Mouse (Mus musculus): ENCODE measurements around the gene Lce1e. TPM values are rescaled to one million over a fixed set of nuclear protein-coding genes. Genes with fewer than 3 reads are reported as not detected.

The Lce1e gene
- not detected for total RNA-seq (2021)
- long read RNA-seq, experiment 1 = 0 reads
- long read RNA-seq, experiment 2 = 0 reads

GRCm38 (mm10) chr3:92708974-92709373, at the start of gene Lce1e:
Gene Lce1e, minus strand, starts transcription at chr3:92709074.
- no peak for DNase-seq (ENCODE audit: low spot score in 2 of 2)

- no peak for DNase-seq (ENCODE audit: low spot score in 2 of 2)
Measured at GRCm38 (mm10) chr3:92753197-92753596, 44.3 kb upstream of the Lce1e start.

GRCm38 (mm10) chr3:92752238-92752637, 43.4 kb upstream of the Lce1e start, which contains the start of gene Lce1g:
Gene Lce1g, minus strand, starts transcription at chr3:92752338.
- DNase-seq (ENCODE audit: low spot score in 2 of 2) = no peak

DNA sequence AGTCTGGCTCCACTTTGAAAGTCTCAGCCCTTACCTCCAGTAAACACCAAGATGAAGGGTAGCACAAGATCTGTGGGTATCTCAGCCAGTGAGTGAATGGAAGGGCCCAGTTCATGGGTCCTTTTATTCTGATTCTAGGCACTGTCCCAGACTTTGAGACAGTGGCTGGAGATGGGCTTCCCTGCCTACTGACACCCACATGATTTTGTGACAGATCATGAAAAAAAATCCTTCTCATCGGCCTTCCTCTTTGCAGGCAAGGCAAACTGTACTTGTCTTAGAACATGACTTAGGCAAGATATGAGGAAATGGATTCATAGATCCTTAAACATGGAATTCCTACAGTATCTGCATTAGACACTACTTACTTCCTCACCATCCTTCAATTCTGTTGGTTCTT, 30.1 kb upstream of the Lce1e start, which contains the start of gene Gm38119:
Gene Gm38119, minus strand, starts transcription at position 101 of the 400 bp plus-strand sequence.
- no peak for DNase-seq (ENCODE audit: low spot score in 2 of 2)

DNA sequence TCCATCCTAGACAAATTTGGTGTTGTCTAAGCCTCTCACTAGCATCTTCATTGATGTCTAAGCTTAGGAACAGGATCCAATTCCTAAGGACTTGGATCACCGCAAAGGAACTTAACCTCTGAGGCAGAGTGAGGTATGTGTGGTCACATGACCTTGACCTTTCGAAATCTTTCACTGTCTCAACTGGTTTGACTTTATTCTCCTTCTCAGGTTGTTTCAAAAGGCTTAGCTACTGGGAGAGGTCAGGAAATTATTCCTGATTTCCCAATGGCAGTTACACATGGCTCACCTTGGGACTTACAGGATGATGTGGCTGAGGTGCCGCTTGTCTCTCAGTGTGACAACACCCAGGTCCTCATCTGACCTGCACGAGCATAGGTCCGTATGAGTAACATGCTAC, 13.8 kb upstream of the Lce1e start:
- DNase-seq (ENCODE audit: low spot score in 2 of 2) = no peak

DNA sequence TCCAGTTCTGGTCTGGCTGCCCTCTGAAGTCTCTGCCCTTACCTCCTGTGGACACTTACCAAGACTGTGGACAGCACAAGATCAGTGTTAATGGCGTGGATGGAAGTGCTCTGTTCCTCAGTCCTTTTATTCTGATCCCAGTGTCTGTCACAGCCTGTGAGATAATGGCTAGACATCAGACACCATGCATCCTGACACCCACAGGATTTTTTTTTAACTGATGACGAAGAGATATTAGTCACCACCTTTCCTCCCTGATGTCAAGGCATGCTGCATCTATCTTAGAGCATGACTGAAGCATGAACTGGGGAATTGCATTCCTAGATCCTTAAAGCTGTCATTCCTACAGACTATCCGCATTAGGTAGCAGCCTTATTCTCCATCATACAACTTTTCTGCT, 11.4 kb upstream of the Lce1e start, which contains the start of gene Lce1f:
Gene Lce1f, minus strand, starts transcription at position 101 of the 400 bp plus-strand sequence.
- DNase-seq (ENCODE audit: low spot score in 2 of 2) = no peak

- no peak for DNase-seq (ENCODE audit: low spot score in 2 of 2)
Measured at GRCm38 (mm10) chr3:92715122-92715521, 6.2 kb upstream of the Lce1e start.

GRCm38 (mm10) chr3:92694613-92695012, 14.3 kb downstream of the Lce1e start:
- no peak for DNase-seq (ENCODE audit: low spot score in 2 of 2)

DNA sequence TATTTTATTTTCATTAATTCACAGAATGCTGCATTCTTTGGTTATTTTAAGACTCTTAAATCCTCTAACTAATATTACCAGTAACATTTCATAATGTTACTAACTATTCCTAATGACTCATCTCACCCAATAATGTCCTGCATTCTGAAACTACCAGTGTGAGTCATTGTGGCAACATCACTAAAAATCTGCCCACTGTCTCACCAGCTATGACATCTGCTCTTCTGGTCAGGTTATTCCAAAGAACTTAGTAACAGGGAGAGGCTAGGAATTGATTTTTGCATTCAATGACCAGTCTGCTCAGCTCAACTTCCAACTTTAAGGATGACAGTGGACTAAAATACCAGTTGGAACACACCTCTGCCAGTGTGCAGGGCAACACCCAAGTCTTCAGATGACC, 17.2 kb downstream of the Lce1e start:
- DNase-seq (ENCODE audit: low spot score in 2 of 2) = no peak

- peak in 1 of 2 experiments; percentile 5 for DNase-seq (ENCODE audit: low spot score in 2 of 2)
Measured at GRCm38 (mm10) chr3:92689154-92689553, 19.7 kb downstream of the Lce1e start.

- no peak for DNase-seq (ENCODE audit: low spot score in 2 of 2)
Measured at GRCm38 (mm10) chr3:92687110-92687509, 21.8 kb downstream of the Lce1e start, which contains the start of gene Lce1d. Gene Lce1d, minus strand, starts transcription at chr3:92687210.

DNA sequence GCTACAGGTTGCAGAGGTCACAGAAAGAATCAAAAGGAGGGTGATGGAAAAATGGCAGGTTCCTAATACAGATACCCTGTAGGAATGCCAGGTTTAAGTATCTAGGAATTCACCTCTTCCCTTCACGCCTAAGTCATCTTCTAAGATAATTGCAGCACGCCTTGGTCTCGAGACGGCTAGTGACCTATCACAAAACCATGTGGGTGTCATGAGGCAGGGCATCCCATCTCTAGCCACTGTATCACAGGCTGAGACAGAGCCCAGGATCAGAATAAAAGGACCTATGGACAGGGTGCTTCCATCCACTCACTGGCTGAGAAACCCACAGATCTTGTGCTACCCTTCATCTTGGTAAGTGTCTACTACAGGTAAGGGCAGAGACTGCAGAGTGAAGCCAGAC, 29.9 kb downstream of the Lce1e start, which contains the start of gene Lce1c:
Gene Lce1c, plus strand, starts transcription at position 301 of the 400 bp plus-strand sequence.
- no peak for DNase-seq (ENCODE audit: low spot score in 2 of 2)

- DNase-seq (ENCODE audit: low spot score in 2 of 2) = no peak
Measured at GRCm38 (mm10) chr3:92670215-92670614, 38.7 kb downstream of the Lce1e start, which contains the start of gene Lce1a2. Gene Lce1a2, minus strand, starts transcription at chr3:92670315.

Other genes starting within 250 kb of the Lce1e start
- gene Sprr1a, start 223.2 kb downstream of the Lce1e start, total RNA-seq (2021) = not detected
- gene Sprr4, start 208.6 kb downstream of the Lce1e start, total RNA-seq (2021) = not detected
- gene 2310046K23Rik, start 174.6 kb downstream of the Lce1e start, total RNA-seq (2021) = not detected
- gene Ivl, start 135.3 kb downstream of the Lce1e start, total RNA-seq (2021) = not detected
- gene Smcp, start 120.1 kb downstream of the Lce1e start, total RNA-seq (2021) = not detected
- gene 2210017I01Rik, start 101.6 kb downstream of the Lce1e start, total RNA-seq (2021) = not detected
- not detected for gene Lce6a, start 87.4 kb downstream of the Lce1e start, total RNA-seq (2021)
- not detected for gene Lce1a1, start 60.8 kb downstream of the Lce1e start, total RNA-seq (2021)
- gene Lce1b, start 52.1 kb downstream of the Lce1e start, total RNA-seq (2021) = not detected
- not detected for gene Lce1a2, start 38.8 kb downstream of the Lce1e start, total RNA-seq (2021)
- gene Lce1c, start 29.8 kb downstream of the Lce1e start, total RNA-seq (2021) = not detected
- not detected for gene Lce1d, start 21.9 kb downstream of the Lce1e start, total RNA-seq (2021)
- gene Lce1f, start 11.3 kb upstream of the Lce1e start, total RNA-seq (2021) = not detected
- not detected for gene Gm38119, start 30.0 kb upstream of the Lce1e start, total RNA-seq (2021)
- not detected for gene Lce1g, start 43.3 kb upstream of the Lce1e start, total RNA-seq (2021)
- not detected for gene Lce1h, start 56.0 kb upstream of the Lce1e start, total RNA-seq (2021)
- gene Lce1i, start 69.8 kb upstream of the Lce1e start, total RNA-seq (2021) = not detected
- not detected for gene Lce1j, start 81.4 kb upstream of the Lce1e start, total RNA-seq (2021)
- not detected for gene Lce1k, start 98.8 kb upstream of the Lce1e start, total RNA-seq (2021)
- gene Kprp, start 118.2 kb upstream of the Lce1e start, total RNA-seq (2021) = not detected
- gene Lce1l, start 142.2 kb upstream of the Lce1e start, total RNA-seq (2021) = not detected
- not detected for gene 2310050C09Rik, start 161.1 kb upstream of the Lce1e start, total RNA-seq (2021)
- not detected for gene Lce3a, start 217.2 kb upstream of the Lce1e start, total RNA-seq (2021)
- not detected for gene Lce3b, start 223.9 kb upstream of the Lce1e start, total RNA-seq (2021)
- gene Lce3c, start 235.4 kb upstream of the Lce1e start, total RNA-seq (2021) = not detected
- gene Lce3d, start 248.3 kb upstream of the Lce1e start, total RNA-seq (2021) = not detected